Mouse (Mus musculus): ENCODE measurements around the gene Ier3. TPM values are rescaled to one million over a fixed set of nuclear protein-coding genes. Genes with fewer than 3 reads are reported as not detected.

Gene Ier3
- total RNA-seq (2021) (10 to 100 TPM; 15.6 to 37.0 TPM), polyA plus RNA-seq (2012; rRNA removed) (30.9 and 33.1 TPM in 2 replicates)
- long read RNA-seq, transcript Ier3-201 (2 exons, 1,131 nt), result major isoform, 5 of 6 reads
- long read RNA-seq, partial matches to known transcripts, result 0 of 6 reads
- long read RNA-seq, other reads (novel, unspliced or antisense), result 1 of 6 reads

DNA sequence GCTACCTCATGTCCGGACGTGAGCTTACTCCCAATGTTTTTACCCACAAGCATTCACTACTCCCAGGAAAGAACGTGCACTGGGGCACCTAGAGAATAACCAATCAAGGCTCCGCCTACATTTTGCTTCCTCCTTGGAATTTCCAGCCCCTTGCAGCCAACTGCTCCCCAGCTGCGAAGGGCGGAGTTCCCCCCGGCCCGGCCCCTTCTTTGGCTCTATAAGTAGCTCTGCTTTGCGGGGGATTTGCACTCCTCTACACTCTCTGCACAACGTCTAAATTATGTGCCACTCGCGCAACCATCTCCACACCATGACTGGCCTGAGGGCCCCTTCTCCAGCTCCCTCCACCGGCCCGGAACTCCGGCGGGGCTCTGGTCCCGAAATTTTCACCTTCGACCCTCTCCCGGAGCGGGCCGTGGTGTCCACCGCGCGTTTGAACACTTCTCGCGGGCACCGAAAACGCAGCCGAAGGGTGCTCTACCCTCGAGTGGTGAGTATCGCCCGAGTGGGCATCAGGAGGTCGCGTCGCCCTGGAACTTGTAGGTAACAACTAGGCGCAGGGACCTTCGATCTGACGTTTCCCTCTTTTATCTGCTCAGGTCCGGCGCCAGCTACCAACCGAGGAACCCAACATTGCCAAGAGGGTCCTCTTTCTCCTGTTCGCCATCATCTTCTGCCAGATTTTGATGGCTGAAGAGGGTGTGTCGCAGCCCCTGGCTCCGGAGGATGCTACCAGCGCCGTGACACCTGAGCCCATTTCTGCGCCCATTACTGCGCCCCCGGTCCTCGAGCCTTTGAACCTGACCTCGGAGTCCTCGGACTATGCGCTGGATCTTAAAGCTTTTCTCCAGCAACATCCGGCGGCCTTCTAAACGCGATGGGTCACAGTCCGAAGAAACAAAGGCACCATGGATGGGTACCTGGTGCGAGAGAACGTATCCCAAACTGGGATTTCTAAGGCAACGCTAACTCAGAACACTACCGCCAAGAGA lies at the start of gene Ier3:
Ier3 (plus strand) TSS at position 246 of the 992 bp plus-strand sequence.
- H3K27me3 ChIP-seq (ENCODE audit: control insufficient read depth, insufficient read depth, low read length), result no peaks in the 10 kb centered on the region
- no peaks in the 10 kb centered on the region for H3K79me2 ChIP-seq (replicated peaks; ENCODE audit: control insufficient read depth, insufficient read depth, low read length)
- peaks cover 3% of the 10 kb centered on the region; the same call in 1 of the 2 replicates for H3K4me1 ChIP-seq (ENCODE audit: control insufficient read depth, insufficient read depth, low read length)
- peak; percentile 89 to 91 for DNase-seq
- 0 out of 2 replicates have a peak, but pooled peaks have one; percentile 68 for TF ChIP-seq EP300 (IDR thresholded peaks at IDR 0.05; ENCODE audit: insufficient read depth, low read depth, low read length)
- peak; percentile 98 for TF ChIP-seq POLR2A (IDR thresholded peaks at IDR 0.05; ENCODE audit: insufficient read depth, low read depth, low read length)
- no peak for TF ChIP-seq CTCF (IDR thresholded peaks at IDR 0.05)
- under 1% methylated on average over 62 of the region's 62 CpGs for WGBS
- H3K36me3 ChIP-seq (ENCODE audit: control insufficient read depth, insufficient read depth, low read length), result no peaks in the 10 kb centered on the region
- intact Hi-C loops (cut with DNase I), result loop anchor here (2.0 to 10.0 kb wide), 3 partner anchors 37 to 223 kb away; partner anchors contain the start of genes Gm6034 and H2-T22
- H3K4me3 ChIP-seq, result peak within 1 kb of the TSS; percentile 78
- H3K9ac ChIP-seq (ENCODE audit: low read depth, low read length), result peak within 1 kb of the TSS; percentile 90
- H3K27ac ChIP-seq, result peak within 1 kb of the TSS; percentile 98

DNA sequence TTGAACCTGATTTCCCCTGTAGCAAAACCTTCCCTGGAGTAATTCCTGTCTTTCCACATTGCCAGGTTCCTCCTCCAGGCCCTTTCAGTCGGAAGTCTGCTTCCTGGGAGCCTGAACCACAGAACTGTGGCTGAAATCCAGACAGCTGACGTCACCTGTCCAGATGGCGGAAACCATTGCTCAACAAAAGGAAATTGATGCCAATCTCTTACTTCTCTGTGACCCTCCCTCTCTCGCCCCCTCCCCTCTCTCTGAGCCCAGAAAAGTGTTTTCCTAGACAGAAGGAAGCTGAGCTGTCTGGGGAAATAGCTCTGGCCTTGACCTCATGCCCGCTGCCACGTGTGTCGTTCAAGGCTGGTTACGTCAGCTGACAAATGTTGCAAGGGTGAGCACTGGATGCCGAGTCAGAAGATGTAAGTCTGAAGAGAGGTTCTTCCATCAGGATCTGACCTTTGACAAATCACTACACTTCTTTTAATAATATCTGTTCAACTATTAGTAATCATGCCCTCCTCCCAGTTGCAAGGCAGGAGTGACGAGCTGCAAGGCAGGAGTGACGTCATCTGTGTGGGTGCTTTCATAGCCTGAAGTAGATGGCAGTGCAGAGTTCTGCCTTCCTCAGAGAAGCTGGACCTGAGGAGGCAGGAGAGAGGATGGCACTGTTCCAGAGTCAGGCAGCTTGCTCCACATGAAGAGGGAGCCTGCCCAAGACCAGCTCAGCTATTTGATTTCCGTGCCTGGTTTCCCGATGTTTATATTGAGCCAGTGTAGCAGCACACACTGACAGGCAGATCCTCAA lies 44.5 kb upstream of the Ier3 start:
- Histone ChIP-seq H3K27me3 (ENCODE audit: control insufficient read depth, insufficient read depth, low read length) (no peaks in the 10 kb centered on the region), H3K36me3 (ENCODE audit: control insufficient read depth, insufficient read depth, low read length) (peaks cover 2% of the 10 kb centered on the region), H3K9ac (ENCODE audit: low read depth, low read length) (no peak overlapping the region), H3K79me2 (replicated peaks; ENCODE audit: control insufficient read depth, insufficient read depth, low read length) (no peaks in the 10 kb centered on the region), H3K4me3 (no peak overlapping the region), H3K4me1 (ENCODE audit: control insufficient read depth, insufficient read depth, low read length) (peaks cover 10% of the 10 kb centered on the region), H3K27ac (peak overlapping the region; percentile 24)
- TF ChIP-seq EP300 (IDR thresholded peaks at IDR 0.05; ENCODE audit: insufficient read depth, low read depth, low read length), result peak; percentile 97
- TF ChIP-seq CTCF (IDR thresholded peaks at IDR 0.05), result no peak
- peak; percentile 36; the same call in 1 of the 2 replicates for TF ChIP-seq POLR2A (IDR thresholded peaks at IDR 0.05; ENCODE audit: insufficient read depth, low read depth, low read length)
- WGBS, result 14% methylated on average over 13 of the region's 13 CpGs
- intact Hi-C loops (cut with DNase I), result loop anchor here (2.0 kb wide), 1 partner anchor 40 kb away; no protein-coding TSS in a partner anchor
- peak; percentile 87 to 88 for DNase-seq

DNA sequence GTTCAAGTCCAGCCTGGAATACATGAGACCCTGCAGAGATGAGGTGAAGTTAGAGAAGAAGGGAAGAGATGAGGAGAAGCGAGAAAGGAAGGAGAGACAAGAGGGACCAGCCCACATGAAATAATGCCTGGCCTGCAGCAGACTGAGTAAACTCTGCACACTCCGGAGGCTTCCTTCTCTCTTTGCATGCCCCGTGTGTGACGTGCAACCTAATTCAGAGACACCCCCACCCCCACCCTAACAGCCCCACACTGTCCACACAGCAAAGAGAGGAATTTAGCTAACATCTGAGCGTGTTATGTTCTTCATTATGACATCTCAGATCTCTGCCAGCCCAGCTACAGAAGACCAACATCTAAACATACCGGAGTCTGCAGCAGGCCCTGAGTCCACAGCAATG lies 42.5 kb upstream of the Ier3 start:
- no peaks in the 10 kb centered on the region for H3K27me3 ChIP-seq (ENCODE audit: control insufficient read depth, insufficient read depth, low read length)
- H3K36me3 ChIP-seq (ENCODE audit: control insufficient read depth, insufficient read depth, low read length), result peaks cover 2% of the 10 kb centered on the region
- H3K4me3 ChIP-seq, result no peak overlapping the region
- DNase-seq, result no peak
- no peak for TF ChIP-seq CTCF (IDR thresholded peaks at IDR 0.05)
- no peak for TF ChIP-seq EP300 (IDR thresholded peaks at IDR 0.05; ENCODE audit: insufficient read depth, low read depth, low read length)
- TF ChIP-seq POLR2A (IDR thresholded peaks at IDR 0.05; ENCODE audit: insufficient read depth, low read depth, low read length), result no peak
- H3K9ac ChIP-seq (ENCODE audit: low read depth, low read length), result no peak overlapping the region
- WGBS, result 66% methylated on average over 6 of the region's 6 CpGs
- intact Hi-C loops (cut with DNase I), result no loop called here
- H3K79me2 ChIP-seq (replicated peaks; ENCODE audit: control insufficient read depth, insufficient read depth, low read length), result no peaks in the 10 kb centered on the region
- H3K27ac ChIP-seq, result no peak overlapping the region
- H3K4me1 ChIP-seq (ENCODE audit: control insufficient read depth, insufficient read depth, low read length), result peaks cover 10% of the 10 kb centered on the region

DNA sequence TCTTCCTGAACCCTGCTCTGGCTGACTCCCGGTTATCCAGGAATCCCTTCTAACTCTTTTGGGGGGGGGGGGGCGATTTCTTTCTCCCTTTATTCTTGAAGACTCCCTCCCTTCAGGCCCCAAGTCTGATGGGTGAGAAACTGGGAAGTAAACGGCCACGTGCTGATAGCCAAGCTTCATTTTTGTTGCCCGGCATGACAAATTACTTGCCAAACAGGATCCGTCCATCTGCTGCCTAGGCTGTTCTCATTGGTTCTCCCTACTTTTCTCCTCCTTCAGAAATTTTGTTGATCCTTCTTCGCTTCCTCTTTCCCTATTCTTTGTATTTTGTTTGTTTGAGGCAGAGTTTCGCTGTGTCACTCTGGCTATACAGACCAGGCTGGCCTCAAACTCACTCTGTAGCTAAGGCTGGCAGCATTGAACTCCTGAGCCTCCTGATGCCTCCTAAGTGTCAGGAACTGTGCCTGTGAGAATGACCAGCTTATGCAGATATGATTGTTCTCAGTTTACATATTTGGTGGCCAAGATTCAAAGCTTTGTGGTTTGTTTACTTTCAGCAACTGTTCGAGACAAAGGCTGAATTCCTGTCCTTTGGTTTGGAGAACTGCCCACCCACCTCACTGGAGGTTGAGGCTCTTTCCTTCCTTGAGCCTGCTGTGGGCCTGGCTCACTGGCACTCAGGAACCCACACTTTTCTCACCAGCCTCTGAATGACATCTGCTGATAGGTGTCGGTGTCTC lies 41.8 kb upstream of the Ier3 start:
- Histone ChIP-seq H3K4me1 (ENCODE audit: control insufficient read depth, insufficient read depth, low read length) (peaks cover 12% of the 10 kb centered on the region), H3K27ac (no peak overlapping the region; the same call in 1 of the 2 replicates), H3K4me3 (no peak overlapping the region), H3K27me3 (ENCODE audit: control insufficient read depth, insufficient read depth, low read length) (no peaks in the 10 kb centered on the region), H3K9ac (ENCODE audit: low read depth, low read length) (no peak overlapping the region), H3K36me3 (ENCODE audit: control insufficient read depth, insufficient read depth, low read length) (peaks cover 2% of the 10 kb centered on the region), H3K79me2 (replicated peaks; ENCODE audit: control insufficient read depth, insufficient read depth, low read length) (no peaks in the 10 kb centered on the region)
- intact Hi-C loops (cut with DNase I), result no loop called here
- DNase-seq, result no peak
- no peak for TF ChIP-seq CTCF (IDR thresholded peaks at IDR 0.05)
- TF ChIP-seq POLR2A (IDR thresholded peaks at IDR 0.05; ENCODE audit: insufficient read depth, low read depth, low read length), result no peak
- no peak for TF ChIP-seq EP300 (IDR thresholded peaks at IDR 0.05; ENCODE audit: insufficient read depth, low read depth, low read length)
- 69% methylated on average over 10 of the region's 10 CpGs for WGBS

DNA sequence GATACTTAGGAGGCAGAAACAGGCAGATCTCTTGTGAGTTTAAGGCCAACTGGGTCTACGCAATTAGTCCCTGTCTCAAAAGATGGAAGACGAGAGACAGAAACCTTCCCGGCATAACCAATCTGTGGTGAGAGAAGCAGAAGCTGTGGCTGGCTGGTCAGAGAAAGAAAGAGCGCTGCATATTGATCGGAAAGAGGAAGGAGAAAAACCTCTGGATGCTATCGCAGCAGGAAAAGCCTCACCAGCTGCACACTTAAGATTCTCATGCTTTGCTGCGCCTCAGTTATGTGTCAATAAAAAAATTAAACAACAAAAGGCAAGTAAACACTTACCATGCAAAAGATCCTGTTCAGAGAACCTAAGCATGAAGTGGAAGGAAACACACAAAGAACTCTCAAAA lies 41.1 kb upstream of the Ier3 start:
- intact Hi-C loops (cut with DNase I), result no loop called here
- Histone ChIP-seq H3K79me2 (replicated peaks; ENCODE audit: control insufficient read depth, insufficient read depth, low read length) (no peaks in the 10 kb centered on the region), H3K4me3 (no peak overlapping the region), H3K9ac (ENCODE audit: low read depth, low read length) (no peak overlapping the region), H3K36me3 (ENCODE audit: control insufficient read depth, insufficient read depth, low read length) (peaks cover 2% of the 10 kb centered on the region), H3K27ac (no peak overlapping the region), H3K4me1 (ENCODE audit: control insufficient read depth, insufficient read depth, low read length) (peaks cover 12% of the 10 kb centered on the region), H3K27me3 (ENCODE audit: control insufficient read depth, insufficient read depth, low read length) (no peaks in the 10 kb centered on the region)
- DNase-seq, result no peak
- WGBS, result 92% methylated on average over 7 of the region's 7 CpGs
- TF ChIP-seq POLR2A (IDR thresholded peaks at IDR 0.05; ENCODE audit: insufficient read depth, low read depth, low read length) (no peak), CTCF (IDR thresholded peaks at IDR 0.05) (no peak), EP300 (IDR thresholded peaks at IDR 0.05; ENCODE audit: insufficient read depth, low read depth, low read length) (no peak)

All from heart, adult 2 months (tissue).